Comparison of ENCODE assay signal across 22 mouse cellular contexts in the genomic region with DNA sequence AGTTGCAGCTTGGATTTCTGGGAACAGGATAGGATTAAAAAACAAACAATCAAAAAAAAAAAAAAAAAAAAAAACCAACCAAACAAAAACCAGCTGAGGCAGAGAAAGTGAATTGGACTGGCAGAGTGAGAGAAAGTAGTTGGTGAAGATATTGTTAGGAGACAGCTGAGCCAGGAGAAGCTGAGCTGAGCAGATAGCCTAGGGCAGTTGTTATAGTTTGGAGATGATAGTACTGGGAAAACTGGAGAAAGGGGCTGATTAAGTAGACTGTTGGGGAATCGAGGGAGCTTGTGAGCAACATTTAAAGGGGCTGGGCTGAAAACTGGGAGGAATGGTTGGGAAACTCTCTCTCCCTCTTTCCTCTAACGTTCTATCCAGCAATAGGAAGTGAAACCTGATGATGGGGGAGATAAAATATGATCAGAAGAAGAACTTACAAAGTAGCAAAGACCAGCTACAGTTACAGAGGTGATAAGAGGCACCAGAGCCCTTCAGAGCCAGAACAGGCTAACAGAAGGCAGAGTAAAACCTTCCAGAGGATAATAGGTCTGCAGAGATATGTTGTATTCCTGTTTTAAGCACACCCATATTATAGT.
DNase-seq lines count a peak whose midpoint lies in the region; ATAC-seq and TF ChIP-seq lines count a peak whose summit lies in the region.
"Had no signal": no experiment of that assay in that cellular context is flagged by ENCODE, and none has a peak within 500 bp of the region (broad histone marks: within the 10 kb centered on the region; RNA-seq: fewer than 3 reads in every experiment).

No protein-coding gene starts in this region.

- no peaks in the 10 kb centered on the region for H3K9me3 ChIP-seq in midbrain, embryonic 12.5 days
- no peaks in the 10 kb centered on the region for H3K9me3 ChIP-seq in midbrain, embryonic 11.5 days (ENCODE audit: control insufficient read depth, low read length)
- H3K9me3 ChIP-seq in hindbrain, postnatal 0 days (ENCODE audit: low read length) = no peaks in the 10 kb centered on the region
- H3K9me3 ChIP-seq in midbrain, embryonic 14.5 days (ENCODE audit: control insufficient read depth, low read length) = no peaks in the 10 kb centered on the region
- H3K9me3 ChIP-seq: heart, embryonic 13.5 days; liver, embryonic 13.5 days had no signal

- H3K27me3 ChIP-seq in midbrain, embryonic 12.5 days = no peaks in the 10 kb centered on the region
- no peaks in the 10 kb centered on the region for H3K27me3 ChIP-seq in midbrain, embryonic 11.5 days (ENCODE audit: control insufficient read depth, insufficient read depth, low read length)
- H3K27me3 ChIP-seq in hindbrain, postnatal 0 days (ENCODE audit: insufficient read depth, low read length) = no peaks in the 10 kb centered on the region
- H3K27me3 ChIP-seq in midbrain, embryonic 14.5 days (ENCODE audit: control insufficient read depth, insufficient read depth, low read length) = no peaks in the 10 kb centered on the region
- H3K27me3 ChIP-seq: heart, embryonic 13.5 days had no signal

- no peak overlapping the region for H3K4me3 ChIP-seq in midbrain, embryonic 12.5 days
- H3K4me3 ChIP-seq in midbrain, embryonic 11.5 days (ENCODE audit: low read depth, low read length) = no peak overlapping the region
- no peak overlapping the region for H3K4me3 ChIP-seq in hindbrain, postnatal 0 days (ENCODE audit: low read length)
- H3K4me3 ChIP-seq in midbrain, embryonic 14.5 days (replicated peaks; ENCODE audit: low read depth, low read length) = no peak overlapping the region
- H3K4me3 ChIP-seq: heart, embryonic 13.5 days; left cerebral cortex, adult 2 months; liver, embryonic 13.5 days had no signal

- TF ChIP-seq CTCF in hindbrain, postnatal 0 days (IDR thresholded peaks at IDR 0.05; ENCODE audit: low read depth) = no peak

- no peak for ATAC-seq in midbrain, embryonic 12.5 days (ENCODE audit: low FRiP score, low read depth)
- ATAC-seq in midbrain, embryonic 11.5 days (ENCODE audit: low FRiP score) = no peak
- peak; percentile 3; the same call in 1 of the 2 replicates for ATAC-seq in hindbrain, postnatal 0 days
- ATAC-seq in midbrain, embryonic 14.5 days (ENCODE audit: low FRiP score, low TSS enrichment) = no peak
- ATAC-seq: activated CD4-positive, CD25-positive, alpha-beta regulatory T cell, adult 4 months; forebrain, embryonic 14.5 days had no signal

- H3K9ac ChIP-seq in midbrain, embryonic 12.5 days (replicated peaks) = no peak overlapping the region
- H3K9ac ChIP-seq in midbrain, embryonic 11.5 days (ENCODE audit: low read length) = no peak overlapping the region
- no peak overlapping the region for H3K9ac ChIP-seq in hindbrain, postnatal 0 days (replicated peaks; ENCODE audit: low read length)
- H3K9ac ChIP-seq in midbrain, embryonic 14.5 days (replicated peaks; ENCODE audit: low read length) = no peak overlapping the region
- H3K9ac ChIP-seq: heart, embryonic 13.5 days; liver, embryonic 13.5 days; lung, embryonic 14.5 days had no signal

- no peak for DNase-seq in midbrain, embryonic 11.5 days (ENCODE audit: low spot score, missing footprints)
- no peak for DNase-seq in hindbrain, postnatal 0 days (ENCODE audit: low spot score)
- peak; percentile 17 for DNase-seq in midbrain, embryonic 14.5 days
- DNase-seq in T-cell, adult 2 months (ENCODE audit: low spot score) = no peak
- no peak for DNase-seq in cerebellum, adult 9-10 months
- DNase-seq in thymus, adult 18-20 months = no peak
- DNase-seq: adrenal gland, adult 8-10 months; cerebellum, adult 18-20 months; cerebellum, postnatal 36 days; gastrocnemius, postnatal 10 days; heart, adult 18-20 months; kidney, adult 2 months; layer of hippocampus, adult 9-11 months; liver, embryonic 13.5 days; lung, embryonic 14.5 days; thymus, postnatal 14 days had no signal

- H3K27ac ChIP-seq in midbrain, embryonic 12.5 days (replicated peaks) = peak overlapping the region; percentile 25; the same call in 1 of the 2 replicates
- H3K27ac ChIP-seq in midbrain, embryonic 11.5 days (ENCODE audit: low read depth, low read length) = no peak overlapping the region
- peak overlapping the region; percentile 79 for H3K27ac ChIP-seq in hindbrain, postnatal 0 days
- H3K27ac ChIP-seq in midbrain, embryonic 14.5 days (replicated peaks; ENCODE audit: low read depth, low read length) = peak overlapping the region; percentile 80
- H3K27ac ChIP-seq: heart, embryonic 13.5 days; kidney, postnatal 0 days; left cerebral cortex, adult 2 months; liver, embryonic 13.5 days had no signal

- H3K36me3 ChIP-seq in midbrain, embryonic 12.5 days = no peaks in the 10 kb centered on the region
- no peaks in the 10 kb centered on the region for H3K36me3 ChIP-seq in midbrain, embryonic 11.5 days (ENCODE audit: control insufficient read depth, insufficient read depth, low read length)
- H3K36me3 ChIP-seq in hindbrain, postnatal 0 days (ENCODE audit: insufficient read depth, low read length) = no peaks in the 10 kb centered on the region
- H3K36me3 ChIP-seq in midbrain, embryonic 14.5 days (ENCODE audit: control insufficient read depth, insufficient read depth, low read length) = no peaks in the 10 kb centered on the region
- H3K36me3 ChIP-seq: heart, embryonic 13.5 days; liver, embryonic 13.5 days had no signal

- WGBS in midbrain, embryonic 12.5 days = 77% methylated on average over 2 of the region's 2 CpGs
- WGBS in midbrain, embryonic 11.5 days = 65% methylated on average over 2 of the region's 2 CpGs
- 55% methylated on average over 2 of the region's 2 CpGs for WGBS in hindbrain, postnatal 0 days
- whole genome bisulfite sequencing in midbrain, embryonic 14.5 days = 60% methylated on average over 2 of the region's 2 CpGs

- no peak overlapping the region for H3K4me2 ChIP-seq in midbrain, embryonic 12.5 days (replicated peaks)
- H3K4me2 ChIP-seq in midbrain, embryonic 11.5 days = no peak overlapping the region
- no peak overlapping the region for H3K4me2 ChIP-seq in hindbrain, postnatal 0 days (ENCODE audit: low read depth, low read length)
- H3K4me2 ChIP-seq in midbrain, embryonic 14.5 days (ENCODE audit: low read length) = no peak overlapping the region
- H3K4me2 ChIP-seq: heart, embryonic 13.5 days; liver, embryonic 13.5 days; lung, embryonic 14.5 days had no signal

- peaks cover 14% of the 10 kb centered on the region; the same call in 1 of the 2 replicates for H3K4me1 ChIP-seq in midbrain, embryonic 12.5 days
- H3K4me1 ChIP-seq in midbrain, embryonic 11.5 days (ENCODE audit: control insufficient read depth, insufficient read depth, low read length) = peaks cover 6% of the 10 kb centered on the region
- peaks cover 11% of the 10 kb centered on the region; the same call in 1 of the 2 replicates for H3K4me1 ChIP-seq in hindbrain, postnatal 0 days (ENCODE audit: insufficient read depth, low read length)
- H3K4me1 ChIP-seq in midbrain, embryonic 14.5 days (ENCODE audit: control insufficient read depth, insufficient read depth, low read length) = peaks cover 39% of the 10 kb centered on the region
